Mouse (Mus musculus): ENCODE data around the gene Nkapl. TPM values are rescaled to one million over a fixed set of nuclear protein-coding genes. Genes with fewer than 3 reads are reported as not detected.

The Nkapl gene
- polyA plus RNA-seq, 1 experiment from 2014 or later, result 3.1 TPM

- DNase-seq (ENCODE audit: low spot score) (no peak), ATAC-seq (replicated peaks; ENCODE audit: insufficient number of reproducible peaks, low FRiP score, low TSS enrichment, low read depth) (0 out of 2 replicates have a peak, but pooled peaks have one; percentile 32)
- WGBS, result 3% methylated on average over 13 of the region's 13 CpGs
- Histone ChIP-seq H3K4me3 (ENCODE audit: low read depth, low read length) (peak overlapping the region; percentile 69), H3K27ac (replicated peaks; ENCODE audit: low read depth, low read length) (no peak overlapping the region), H3K9me3 (replicated peaks; ENCODE audit: control insufficient read depth, low read length) (no peaks in the 10 kb centered on the region), H3K36me3 (replicated peaks; ENCODE audit: control insufficient read depth, insufficient read depth, low read depth, low read length) (no peaks in the 10 kb centered on the region), H3K4me2 (ENCODE audit: low read depth, low read length) (peak overlapping the region; percentile 58), H3K4me1 (ENCODE audit: control insufficient read depth, insufficient read depth, low read length) (no peaks in the 10 kb centered on the region), H3K27me3 (ENCODE audit: control insufficient read depth, insufficient read depth, low read length) (no peaks in the 10 kb centered on the region), H3K9ac (replicated peaks; ENCODE audit: low read length) (peak overlapping the region; percentile 75)
Measured at GRCm38 (mm10) chr13:21453042-21453441, 15.3 kb downstream of the Nkapl start.

GRCm38 (mm10) chr13:21447856-21448614, 20.3 kb downstream of the Nkapl start:
- 77% methylated on average over 16 of the region's 16 CpGs for WGBS
- no peak overlapping the region for H3K4me2 ChIP-seq (ENCODE audit: low read depth, low read length)
- no peaks in the 10 kb centered on the region for H3K9me3 ChIP-seq (replicated peaks; ENCODE audit: control insufficient read depth, low read length)
- no peak overlapping the region for H3K4me3 ChIP-seq (ENCODE audit: low read depth, low read length)
- no peaks in the 10 kb centered on the region for H3K27me3 ChIP-seq (ENCODE audit: control insufficient read depth, insufficient read depth, low read length)
- DNase-seq (ENCODE audit: low spot score), result no peak
- no peak overlapping the region for H3K27ac ChIP-seq (replicated peaks; ENCODE audit: low read depth, low read length)
- H3K4me1 ChIP-seq (ENCODE audit: control insufficient read depth, insufficient read depth, low read length), result no peaks in the 10 kb centered on the region
- H3K36me3 ChIP-seq (replicated peaks; ENCODE audit: control insufficient read depth, insufficient read depth, low read depth, low read length), result peaks cover 3% of the 10 kb centered on the region
- ATAC-seq (replicated peaks; ENCODE audit: insufficient number of reproducible peaks, low FRiP score, low TSS enrichment, low read depth), result no peak
- no peak overlapping the region for H3K9ac ChIP-seq (replicated peaks; ENCODE audit: low read length)

GRCm38 (mm10) chr13:21446796-21447195, 21.5 kb downstream of the Nkapl start:
- Histone ChIP-seq H3K27me3 (ENCODE audit: control insufficient read depth, insufficient read depth, low read length) (no peaks in the 10 kb centered on the region), H3K4me2 (ENCODE audit: low read depth, low read length) (no peak overlapping the region), H3K4me3 (ENCODE audit: low read depth, low read length) (no peak overlapping the region), H3K9me3 (replicated peaks; ENCODE audit: control insufficient read depth, low read length) (no peaks in the 10 kb centered on the region), H3K27ac (replicated peaks; ENCODE audit: low read depth, low read length) (no peak overlapping the region), H3K4me1 (ENCODE audit: control insufficient read depth, insufficient read depth, low read length) (no peaks in the 10 kb centered on the region), H3K36me3 (replicated peaks; ENCODE audit: control insufficient read depth, insufficient read depth, low read depth, low read length) (peaks cover 3% of the 10 kb centered on the region), H3K9ac (replicated peaks; ENCODE audit: low read length) (no peak overlapping the region)
- ATAC-seq (replicated peaks; ENCODE audit: insufficient number of reproducible peaks, low FRiP score, low TSS enrichment, low read depth), result no peak
- no peak for DNase-seq (ENCODE audit: low spot score)
- 90% methylated on average over 9 of the region's 9 CpGs for WGBS

GRCm38 (mm10) chr13:21441207-21441572, 27.1 kb downstream of the Nkapl start:
- Histone ChIP-seq H3K9me3 (replicated peaks; ENCODE audit: control insufficient read depth, low read length) (no peaks in the 10 kb centered on the region), H3K27ac (replicated peaks; ENCODE audit: low read depth, low read length) (no peak overlapping the region), H3K4me3 (ENCODE audit: low read depth, low read length) (peak overlapping the region; percentile 50), H3K9ac (replicated peaks; ENCODE audit: low read length) (peak overlapping the region; percentile 79), H3K4me2 (ENCODE audit: low read depth, low read length) (peak overlapping the region; percentile 85), H3K27me3 (ENCODE audit: control insufficient read depth, insufficient read depth, low read length) (no peaks in the 10 kb centered on the region), H3K4me1 (ENCODE audit: control insufficient read depth, insufficient read depth, low read length) (no peaks in the 10 kb centered on the region), H3K36me3 (replicated peaks; ENCODE audit: control insufficient read depth, insufficient read depth, low read depth, low read length) (no peaks in the 10 kb centered on the region; the same call in 1 of the 2 replicates)
- whole genome bisulfite sequencing, result 15% methylated on average over 10 of the region's 10 CpGs
- DNase-seq (ENCODE audit: low spot score) (peak; percentile 2), ATAC-seq (replicated peaks; ENCODE audit: insufficient number of reproducible peaks, low FRiP score, low TSS enrichment, low read depth) (peak; percentile 14; the same call in 1 of the 2 replicates)

GRCm38 (mm10) chr13:21440503-21441206, 27.7 kb downstream of the Nkapl start, which contains the start of gene Pgbd1:
Pgbd1 (minus strand) TSS chr13:21441058.
- Histone ChIP-seq H3K4me3 (ENCODE audit: low read depth, low read length) (peak within 1 kb of the TSS; percentile 50), H3K27me3 (ENCODE audit: control insufficient read depth, insufficient read depth, low read length) (no peaks in the 10 kb centered on the region), H3K4me1 (ENCODE audit: control insufficient read depth, insufficient read depth, low read length) (no peaks in the 10 kb centered on the region), H3K9ac (replicated peaks; ENCODE audit: low read length) (peak within 1 kb of the TSS; percentile 79), H3K9me3 (replicated peaks; ENCODE audit: control insufficient read depth, low read length) (no peaks in the 10 kb centered on the region), H3K36me3 (replicated peaks; ENCODE audit: control insufficient read depth, insufficient read depth, low read depth, low read length) (no peaks in the 10 kb centered on the region; the same call in 1 of the 2 replicates), H3K4me2 (ENCODE audit: low read depth, low read length) (peak within 1 kb of the TSS; percentile 85), H3K27ac (replicated peaks; ENCODE audit: low read depth, low read length) (peak within 1 kb of the TSS; percentile 47)
- ATAC-seq (replicated peaks; ENCODE audit: insufficient number of reproducible peaks, low FRiP score, low TSS enrichment, low read depth) (peak; percentile 92), DNase-seq (ENCODE audit: low spot score) (peak; percentile 83)
- WGBS, result 1% methylated on average over 32 of the region's 32 CpGs

GRCm38 (mm10) chr13:21435476-21435875, 32.8 kb downstream of the Nkapl start:
- DNase-seq (ENCODE audit: low spot score) (no peak), ATAC-seq (replicated peaks; ENCODE audit: insufficient number of reproducible peaks, low FRiP score, low TSS enrichment, low read depth) (no peak)
- Histone ChIP-seq H3K27ac (replicated peaks; ENCODE audit: low read depth, low read length) (no peak overlapping the region), H3K4me3 (ENCODE audit: low read depth, low read length) (no peak overlapping the region), H3K36me3 (replicated peaks; ENCODE audit: control insufficient read depth, insufficient read depth, low read depth, low read length) (no peaks in the 10 kb centered on the region), H3K4me2 (ENCODE audit: low read depth, low read length) (no peak overlapping the region), H3K27me3 (ENCODE audit: control insufficient read depth, insufficient read depth, low read length) (no peaks in the 10 kb centered on the region), H3K9ac (replicated peaks; ENCODE audit: low read length) (no peak overlapping the region), H3K4me1 (ENCODE audit: control insufficient read depth, insufficient read depth, low read length) (no peaks in the 10 kb centered on the region), H3K9me3 (replicated peaks; ENCODE audit: control insufficient read depth, low read length) (no peaks in the 10 kb centered on the region)
- WGBS, result 87% methylated on average over 4 of the region's 4 CpGs

- 88% methylated on average over 1 of the region's 1 CpGs for WGBS
- Histone ChIP-seq H3K4me1 (ENCODE audit: control insufficient read depth, insufficient read depth, low read length) (no peaks in the 10 kb centered on the region), H3K27ac (replicated peaks; ENCODE audit: low read depth, low read length) (no peak overlapping the region), H3K36me3 (replicated peaks; ENCODE audit: control insufficient read depth, insufficient read depth, low read depth, low read length) (no peaks in the 10 kb centered on the region), H3K9me3 (replicated peaks; ENCODE audit: control insufficient read depth, low read length) (no peaks in the 10 kb centered on the region), H3K27me3 (ENCODE audit: control insufficient read depth, insufficient read depth, low read length) (no peaks in the 10 kb centered on the region), H3K4me3 (ENCODE audit: low read depth, low read length) (no peak overlapping the region), H3K9ac (replicated peaks; ENCODE audit: low read length) (no peak overlapping the region), H3K4me2 (ENCODE audit: low read depth, low read length) (no peak overlapping the region)
- DNase-seq (ENCODE audit: low spot score) (no peak), ATAC-seq (replicated peaks; ENCODE audit: insufficient number of reproducible peaks, low FRiP score, low TSS enrichment, low read depth) (no peak)
Measured at GRCm38 (mm10) chr13:21427631-21428030, 40.7 kb downstream of the Nkapl start.

- Histone ChIP-seq H3K4me2 (ENCODE audit: low read depth, low read length) (no peak overlapping the region), H3K36me3 (replicated peaks; ENCODE audit: control insufficient read depth, insufficient read depth, low read depth, low read length) (no peaks in the 10 kb centered on the region), H3K9ac (replicated peaks; ENCODE audit: low read length) (no peak overlapping the region), H3K4me1 (ENCODE audit: control insufficient read depth, insufficient read depth, low read length) (no peaks in the 10 kb centered on the region), H3K9me3 (replicated peaks; ENCODE audit: control insufficient read depth, low read length) (no peaks in the 10 kb centered on the region), H3K27me3 (ENCODE audit: control insufficient read depth, insufficient read depth, low read length) (no peaks in the 10 kb centered on the region), H3K4me3 (ENCODE audit: low read depth, low read length) (no peak overlapping the region), H3K27ac (replicated peaks; ENCODE audit: low read depth, low read length) (no peak overlapping the region)
- 55% methylated on average over 5 of the region's 5 CpGs for WGBS
- no peak for ATAC-seq (replicated peaks; ENCODE audit: insufficient number of reproducible peaks, low FRiP score, low TSS enrichment, low read depth)
- DNase-seq (ENCODE audit: low spot score), result no peak
Measured at GRCm38 (mm10) chr13:21423301-21423700, 45.0 kb downstream of the Nkapl start.

Measured in embryonic facial prominence, embryonic 11.5 days (tissue).